Mouse (Mus musculus) forebrain, embryonic 12.5 days (tissue): Measurements from ENCODE around the gene Sec24c. TPM values are rescaled to one million over a fixed set of nuclear protein-coding genes. Genes with fewer than 3 reads are reported as not detected.

Source experiments
- ATAC-seq: fragments of 200-750 bp; cut with Nextera tagmentation; 2 replicates; pipeline ENCODE4 v1.8.0; 2017; ENCODE audit warnings: moderate TSS enrichment; ENCODE audit not compliant: low FRiP score
- H3K27ac ChIP-seq: fragments of 300-500 bp; sonication (generic); 2 replicates; pipeline ENCODE4 v1.5.1; 2016; ENCODE audit warnings: mild to moderate bottlenecking
- H3K27me3 ChIP-seq: fragments of 300-500 bp; sonication (generic); 2 replicates; pipeline ENCODE4 v1.6.1; 2016; ENCODE audit warnings: mild to moderate bottlenecking
- H3K36me3 ChIP-seq: fragments of 300-500 bp; sonication (generic); replicated peaks from 2 replicates; pipeline ENCODE4 v1.6.1; 2016; ENCODE audit warnings: mild to moderate bottlenecking
- H3K4me1 ChIP-seq: fragments of 300-500 bp; sonication (generic); 2 replicates; pipeline ENCODE4 v1.6.1; 2016
- H3K4me2 ChIP-seq: fragments of 300-500 bp; sonication (generic); 2 replicates; pipeline ENCODE4 v1.6.1; 2016; ENCODE audit warnings: mild to moderate bottlenecking, moderate library complexity
- H3K4me3 ChIP-seq: fragments of 300-500 bp; sonication (generic); replicated peaks from 2 replicates; pipeline ENCODE4 v1.5.1; 2016; ENCODE audit warnings: mild to moderate bottlenecking
- H3K9ac ChIP-seq: fragments of 300-500 bp; sonication (generic); 2 replicates; pipeline ENCODE4 v1.6.1; 2016; ENCODE audit warnings: mild to moderate bottlenecking
- H3K9me3 ChIP-seq: fragments of 300-500 bp; sonication (generic); 2 replicates; pipeline ENCODE4 v1.6.1; 2016
- WGBS: fragments of 180-500 bp; shearing (Covaris S2); methylation state at CpG from one replicate; pipeline ENCODE4 v1.1.7; 2016; 5-methylcytosine and 5-hydroxymethylcytosine counted together
- polyA plus RNA-seq: library from polyadenylated mRNA; unstranded; fragments of >200 nt; fragmentation: Nextera tagmentation; extraction: Ambion mirVana; gene quantifications from 2 replicates; pipeline ENCODE4 v1.2.1, GENCODE M21; 2016

Gene Sec24c
- polyA plus RNA-seq, 1 experiment from 2014 or later: 87.6 TPM

DNA sequence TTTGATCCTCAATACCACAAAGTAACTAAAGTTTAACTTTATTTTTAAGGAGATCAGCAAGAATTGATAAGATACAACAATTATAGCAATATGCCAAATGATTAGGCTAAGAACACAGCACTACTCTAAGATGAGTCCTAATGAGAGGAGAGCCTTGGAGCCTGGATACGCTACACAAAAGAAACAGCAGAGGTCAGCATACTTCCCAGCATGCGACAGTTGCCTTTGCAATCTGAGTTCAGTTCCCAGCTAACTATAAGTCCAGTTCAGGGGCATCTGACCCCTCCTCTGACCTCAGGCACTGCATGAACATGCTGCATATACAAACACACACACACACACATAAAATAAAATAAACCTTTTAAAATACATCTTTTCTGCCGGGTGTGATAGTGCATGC lies 28.6 kb upstream of the Sec24c start:
- no peak overlapping the region for H3K9ac ChIP-seq
- WGBS: 31% methylated on average over 3 of the region's 3 CpGs
- H3K36me3 ChIP-seq: no peaks in the 10 kb centered on the region
- no peak for ATAC-seq
- no peak overlapping the region for H3K4me3 ChIP-seq
- H3K9me3 ChIP-seq: no peaks in the 10 kb centered on the region
- no peak overlapping the region for H3K27ac ChIP-seq
- H3K4me1 ChIP-seq: peaks cover 9% of the 10 kb centered on the region
- H3K27me3 ChIP-seq: no peaks in the 10 kb centered on the region
- no peak overlapping the region for H3K4me2 ChIP-seq

DNA sequence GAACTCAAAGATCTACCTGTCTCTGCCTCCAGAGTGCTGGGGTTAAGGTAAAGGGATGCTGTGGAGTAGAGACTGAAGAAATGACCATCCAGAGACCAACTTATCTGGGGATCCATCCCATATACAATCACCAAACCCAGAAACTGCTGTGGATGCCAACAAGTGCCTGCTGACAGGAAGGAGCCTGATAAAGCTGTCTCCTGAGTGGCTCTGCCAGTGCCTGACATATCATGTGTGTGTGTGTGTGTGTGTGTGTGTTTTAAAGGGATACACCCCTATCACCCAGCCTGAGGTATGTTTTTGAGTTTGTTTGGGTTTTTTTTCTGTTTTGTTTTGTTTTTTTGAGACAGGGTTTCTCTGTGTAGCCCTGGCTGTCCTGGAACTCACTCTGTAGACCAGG lies 27.7 kb upstream of the Sec24c start:
- ATAC-seq: no peak
- H3K9me3 ChIP-seq: no peaks in the 10 kb centered on the region
- no peak overlapping the region for H3K9ac ChIP-seq
- peaks cover 8% of the 10 kb centered on the region for H3K4me1 ChIP-seq
- H3K36me3 ChIP-seq: no peaks in the 10 kb centered on the region
- no peaks in the 10 kb centered on the region for H3K27me3 ChIP-seq
- no peak overlapping the region for H3K4me2 ChIP-seq
- no peak overlapping the region for H3K27ac ChIP-seq
- H3K4me3 ChIP-seq: no peak overlapping the region

DNA sequence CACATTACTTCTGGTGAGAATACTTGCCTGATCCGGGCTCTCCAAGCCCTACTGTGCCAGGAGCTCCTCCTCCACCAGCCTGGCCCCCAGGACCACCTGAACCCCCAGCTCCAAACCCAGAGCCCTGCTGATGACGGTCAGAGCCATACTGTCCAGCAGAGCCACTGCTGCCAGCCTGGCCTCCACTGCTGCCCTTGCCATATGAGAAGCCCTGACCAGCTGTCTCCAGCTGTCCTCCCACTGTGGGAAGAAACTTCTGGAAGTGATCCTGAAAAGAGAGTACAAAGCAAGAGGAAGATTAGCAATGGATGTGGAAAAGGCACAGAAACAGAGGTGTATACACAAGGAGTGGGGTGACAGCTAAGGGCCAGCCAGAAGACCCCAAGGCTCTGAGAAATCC lies 23.1 kb upstream of the Sec24c start:
- Histone ChIP-seq H3K4me3 (no peak overlapping the region), H3K9ac (no peak overlapping the region), H3K9me3 (no peaks in the 10 kb centered on the region), H3K27me3 (no peaks in the 10 kb centered on the region), H3K36me3 (no peaks in the 10 kb centered on the region), H3K4me2 (no peak overlapping the region), H3K27ac (no peak overlapping the region), H3K4me1 (no peaks in the 10 kb centered on the region)
- ATAC-seq: no peak
- WGBS: 62% methylated on average over 2 of the region's 2 CpGs

DNA sequence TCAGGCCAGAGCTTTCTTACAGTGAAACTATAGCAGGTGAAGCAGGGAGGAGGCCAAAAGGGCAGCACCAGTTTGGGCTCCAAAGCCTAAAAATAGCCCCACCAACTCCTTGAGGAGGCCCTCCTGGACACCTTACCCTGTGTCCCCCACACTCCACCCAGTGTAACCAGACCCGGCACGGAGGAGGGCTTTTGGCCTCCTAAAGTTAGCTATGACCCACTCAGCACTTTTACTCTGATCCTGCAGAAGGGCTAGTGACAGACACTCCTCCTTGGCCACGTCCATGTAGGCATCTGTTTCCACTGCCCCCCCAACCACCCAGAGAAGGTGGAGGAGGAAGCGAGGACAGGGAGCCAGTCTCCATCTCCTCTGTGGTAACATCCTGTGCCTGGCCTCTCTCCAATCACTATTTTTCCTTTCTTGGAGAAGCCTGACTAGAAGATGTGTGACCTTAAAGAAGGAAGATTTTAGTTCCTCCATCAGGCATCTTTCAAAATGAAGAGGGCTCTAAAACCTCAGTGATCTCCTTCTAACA lies 22.3 kb upstream of the Sec24c start:
- no peak overlapping the region for H3K4me3 ChIP-seq
- no peaks in the 10 kb centered on the region for H3K4me1 ChIP-seq
- ATAC-seq: no peak
- H3K36me3 ChIP-seq: no peaks in the 10 kb centered on the region
- H3K27me3 ChIP-seq: 0 out of 2 replicates have a peak, but pooled peaks cover 5% of the 10 kb centered on the region
- no peak overlapping the region for H3K9ac ChIP-seq
- no peaks in the 10 kb centered on the region for H3K9me3 ChIP-seq
- WGBS: 74% methylated on average over 4 of the region's 4 CpGs
- no peak overlapping the region for H3K27ac ChIP-seq
- H3K4me2 ChIP-seq: no peak overlapping the region

DNA sequence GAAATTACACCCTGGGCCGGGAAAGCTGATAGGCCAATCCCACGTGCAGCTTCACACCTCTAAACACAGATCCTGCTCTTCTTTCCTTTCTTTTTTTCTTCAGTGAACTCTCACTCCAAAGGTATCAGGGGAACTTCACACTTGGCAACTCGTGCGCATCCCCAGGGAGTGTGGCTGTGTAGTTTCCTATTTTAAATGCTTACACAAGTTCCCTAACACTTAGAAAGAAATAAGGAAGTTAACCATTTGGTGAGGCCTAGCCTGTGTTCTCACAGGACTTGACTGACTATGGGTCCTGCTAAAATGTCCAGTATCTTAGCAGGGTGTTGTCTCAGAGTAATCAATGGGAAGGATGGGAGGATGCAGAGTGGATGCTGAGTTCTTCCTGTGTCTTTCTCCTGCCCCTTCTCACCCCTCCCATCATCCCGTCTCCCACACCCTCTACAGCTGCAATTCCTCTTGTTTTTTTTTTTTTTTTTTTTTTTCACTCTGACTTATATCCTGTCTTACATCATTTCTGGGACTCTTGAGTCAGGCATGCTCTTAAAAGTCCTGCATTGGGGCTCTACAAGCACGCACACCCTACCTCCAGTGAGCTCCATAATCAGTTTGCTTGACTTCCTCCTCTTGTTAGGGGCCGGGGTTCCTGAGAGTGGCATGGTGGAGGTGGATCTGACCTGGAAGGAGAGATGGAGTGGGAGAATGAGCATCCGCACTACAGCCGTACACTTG lies 19.3 kb upstream of the Sec24c start:
- WGBS: 82% methylated on average over 9 of the region's 9 CpGs
- Histone ChIP-seq H3K27me3 (peaks cover 9% of the 10 kb centered on the region; the same call in 1 of the 2 replicates), H3K4me1 (no peaks in the 10 kb centered on the region), H3K4me3 (no peak overlapping the region), H3K36me3 (no peaks in the 10 kb centered on the region), H3K27ac (no peak overlapping the region), H3K9ac (no peak overlapping the region), H3K9me3 (no peaks in the 10 kb centered on the region), H3K4me2 (no peak overlapping the region)
- ATAC-seq: no peak

DNA sequence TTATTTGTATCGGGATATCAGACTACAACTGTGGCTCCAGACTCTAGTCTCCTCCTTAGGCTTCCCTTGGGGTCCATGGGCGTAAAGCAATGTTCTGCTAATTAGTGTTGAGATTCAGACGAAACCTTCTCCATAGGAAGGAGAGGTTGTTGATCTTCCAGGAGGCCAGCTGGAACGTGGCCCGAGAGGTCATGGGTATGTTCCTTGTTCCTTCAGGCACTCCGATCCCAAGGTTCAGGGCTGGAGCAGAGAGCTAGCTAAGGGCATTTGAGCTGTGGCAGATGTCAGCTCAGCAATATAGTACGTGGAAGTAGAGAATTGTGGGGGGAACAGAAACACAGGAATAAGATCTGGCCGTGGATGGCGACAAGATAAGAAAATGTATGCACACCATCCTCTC lies 18.4 kb upstream of the Sec24c start:
- 80% methylated on average over 9 of the region's 9 CpGs for WGBS
- Histone ChIP-seq H3K4me3 (no peak overlapping the region), H3K9me3 (no peaks in the 10 kb centered on the region), H3K27ac (no peak overlapping the region), H3K36me3 (no peaks in the 10 kb centered on the region), H3K4me1 (no peaks in the 10 kb centered on the region), H3K27me3 (peaks cover 9% of the 10 kb centered on the region; the same call in 1 of the 2 replicates), H3K4me2 (no peak overlapping the region), H3K9ac (no peak overlapping the region)
- ATAC-seq: no peak

DNA sequence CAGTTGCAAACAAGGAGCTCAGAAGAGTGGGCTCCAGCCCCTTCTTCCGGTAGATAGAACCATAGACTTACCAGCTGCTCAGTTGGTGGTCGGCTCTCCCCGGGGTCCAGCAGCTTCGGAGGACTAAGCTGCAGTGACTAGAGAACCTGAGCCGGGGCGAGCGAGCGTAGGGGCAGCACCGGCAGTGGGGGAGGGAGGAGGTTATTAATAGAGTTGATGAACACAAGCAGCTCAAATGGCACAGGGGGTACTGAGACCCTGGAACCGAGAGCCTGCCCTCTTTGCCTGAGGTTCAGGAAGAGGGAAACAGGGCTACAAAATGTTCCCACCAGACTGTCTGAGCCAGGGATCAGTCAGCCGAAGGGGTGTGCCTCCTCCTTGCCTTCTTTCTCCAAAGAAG lies 17.7 kb upstream of the Sec24c start, which contains the start of gene Myoz1:
TSS of gene Myoz1 (minus strand) at position 180 of the 400 bp plus-strand sequence.
- Histone ChIP-seq H3K27me3 (peaks cover 9% of the 10 kb centered on the region; the same call in 1 of the 2 replicates), H3K4me3 (no peak within 1 kb of the TSS), H3K9ac (no peak within 1 kb of the TSS), H3K27ac (no peak within 1 kb of the TSS), H3K4me2 (no peak within 1 kb of the TSS), H3K4me1 (peaks cover under 1% of the 10 kb centered on the region; the same call in 1 of the 2 replicates), H3K9me3 (no peaks in the 10 kb centered on the region), H3K36me3 (no peaks in the 10 kb centered on the region)
- no peak for ATAC-seq
- 38% methylated on average over 11 of the region's 11 CpGs for whole genome bisulfite sequencing

DNA sequence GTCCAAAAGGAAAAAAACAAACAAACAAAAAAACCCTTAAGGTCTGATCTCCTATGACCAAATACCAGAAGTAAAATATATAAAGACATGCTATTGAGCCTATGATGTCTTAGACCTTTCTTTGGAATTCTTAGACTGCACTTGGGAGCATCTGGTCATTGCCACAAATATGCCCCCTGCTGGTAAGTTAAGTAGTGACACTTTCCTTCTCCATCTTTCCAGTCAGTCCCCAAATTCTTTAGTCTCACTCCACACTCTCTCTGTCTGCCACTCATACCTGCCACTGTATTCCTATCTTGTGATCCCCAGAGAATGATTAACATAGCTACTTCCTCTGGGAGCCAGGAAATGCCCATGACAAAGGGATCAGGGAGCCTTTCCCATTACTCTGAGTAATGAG lies 15.8 kb upstream of the Sec24c start:
- Histone ChIP-seq H3K4me3 (no peak overlapping the region), H3K36me3 (no peaks in the 10 kb centered on the region), H3K9ac (no peak overlapping the region), H3K4me1 (peaks cover 13% of the 10 kb centered on the region), H3K9me3 (no peaks in the 10 kb centered on the region), H3K27ac (no peak overlapping the region), H3K27me3 (peaks cover 24% of the 10 kb centered on the region), H3K4me2 (no peak overlapping the region)
- no peak for ATAC-seq

DNA sequence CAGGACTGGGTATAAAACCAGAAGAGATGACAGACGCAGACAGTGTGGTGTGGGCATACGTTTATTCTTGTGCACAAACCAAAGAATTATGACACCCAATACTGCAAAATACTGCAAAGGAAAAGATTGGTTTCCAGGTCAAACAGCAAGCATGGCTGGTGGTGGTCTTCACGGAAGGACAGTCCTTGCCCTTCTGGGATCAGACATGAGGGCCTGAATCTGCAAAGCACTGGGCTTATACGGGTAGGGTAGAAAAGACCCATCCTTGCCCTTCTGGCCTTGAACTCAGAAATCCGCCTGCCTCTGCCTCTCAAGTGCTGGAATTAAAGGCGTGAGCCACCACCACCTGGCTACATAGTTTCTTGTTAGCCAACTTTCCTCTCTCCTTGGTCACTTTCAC lies 15.2 kb upstream of the Sec24c start:
- Histone ChIP-seq H3K27ac (no peak overlapping the region), H3K9ac (no peak overlapping the region), H3K4me2 (no peak overlapping the region), H3K4me1 (peaks cover 13% of the 10 kb centered on the region), H3K9me3 (no peaks in the 10 kb centered on the region), H3K36me3 (no peaks in the 10 kb centered on the region), H3K4me3 (no peak overlapping the region), H3K27me3 (peaks cover 29% of the 10 kb centered on the region)
- WGBS: 85% methylated on average over 6 of the region's 6 CpGs
- ATAC-seq: no peak

DNA sequence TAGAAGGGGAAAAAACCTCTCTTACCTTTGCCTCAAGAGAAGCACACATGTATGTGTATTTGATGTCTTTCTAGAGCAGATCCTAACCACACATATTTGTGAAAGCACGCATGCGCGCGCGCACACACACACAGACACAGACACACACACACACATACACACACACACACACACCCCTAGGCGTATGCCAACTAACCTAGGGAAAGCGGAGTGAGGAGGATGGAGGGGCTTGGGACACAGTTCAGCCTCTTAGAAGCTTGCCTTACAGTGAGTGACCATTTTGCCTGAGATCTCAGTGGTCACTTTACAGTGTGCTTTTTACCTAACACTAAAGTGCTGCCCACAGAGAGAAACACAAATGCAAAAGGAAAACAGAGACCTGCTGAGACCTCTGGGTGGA lies 14.4 kb upstream of the Sec24c start:
- WGBS: 94% methylated on average over 7 of the region's 7 CpGs
- Histone ChIP-seq H3K9ac (no peak overlapping the region), H3K36me3 (no peaks in the 10 kb centered on the region), H3K27ac (no peak overlapping the region), H3K4me2 (no peak overlapping the region), H3K4me1 (peaks cover 13% of the 10 kb centered on the region), H3K9me3 (no peaks in the 10 kb centered on the region), H3K27me3 (peaks cover 29% of the 10 kb centered on the region), H3K4me3 (no peak overlapping the region)
- ATAC-seq: no peak

DNA sequence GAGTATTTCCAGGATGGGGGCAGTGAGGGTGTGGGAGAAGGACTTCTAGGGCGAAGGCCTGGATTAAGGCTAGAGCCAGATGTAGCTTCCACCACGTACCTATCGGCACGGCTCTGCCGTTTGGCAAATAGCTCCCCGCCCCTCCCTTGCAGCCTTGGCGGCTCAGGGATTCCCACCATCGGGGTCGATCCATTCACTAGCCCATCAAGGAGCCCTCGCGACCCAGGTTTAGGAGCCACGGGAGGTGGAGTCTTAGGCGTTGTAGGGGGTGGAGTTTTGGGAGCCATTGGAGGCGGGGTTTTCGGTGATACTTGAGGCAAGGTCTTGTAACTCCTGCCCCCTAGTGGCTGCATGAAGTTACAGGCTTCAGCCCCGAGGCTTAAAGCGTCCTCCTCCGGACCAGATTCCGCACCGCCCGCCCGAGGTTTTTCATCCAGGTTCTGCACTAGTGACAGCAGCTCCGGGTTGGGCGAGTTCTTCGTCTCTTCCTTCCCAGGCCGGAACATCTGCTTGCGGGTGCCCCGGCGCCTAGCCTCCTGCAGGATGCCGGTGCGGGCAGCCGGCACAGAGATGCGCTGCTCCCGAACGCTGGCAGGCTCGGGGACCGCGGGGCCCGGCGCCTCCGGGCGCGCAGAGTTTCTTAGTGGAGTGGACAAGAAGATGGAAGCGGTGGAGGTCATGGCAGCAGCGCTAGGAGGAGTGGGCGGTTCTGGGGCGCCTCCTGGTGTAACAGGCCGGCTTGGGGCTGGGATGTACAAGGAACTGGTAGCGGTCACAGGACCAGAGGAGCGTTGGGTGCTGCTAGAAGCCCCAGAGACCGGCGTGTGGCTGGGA lies 13.1 kb upstream of the Sec24c start:
- H3K4me1 ChIP-seq: peaks cover 13% of the 10 kb centered on the region
- peak; percentile 90 for ATAC-seq
- 2% methylated on average over 52 of the region's 52 CpGs for WGBS
- H3K27ac ChIP-seq: peak overlapping the region; percentile 76
- H3K4me3 ChIP-seq: peak overlapping the region; percentile 55
- peak overlapping the region; percentile 87 for H3K4me2 ChIP-seq
- no peaks in the 10 kb centered on the region for H3K36me3 ChIP-seq
- peaks cover 35% of the 10 kb centered on the region for H3K27me3 ChIP-seq
- H3K9ac ChIP-seq: peak overlapping the region; percentile 73
- no peaks in the 10 kb centered on the region for H3K9me3 ChIP-seq

DNA sequence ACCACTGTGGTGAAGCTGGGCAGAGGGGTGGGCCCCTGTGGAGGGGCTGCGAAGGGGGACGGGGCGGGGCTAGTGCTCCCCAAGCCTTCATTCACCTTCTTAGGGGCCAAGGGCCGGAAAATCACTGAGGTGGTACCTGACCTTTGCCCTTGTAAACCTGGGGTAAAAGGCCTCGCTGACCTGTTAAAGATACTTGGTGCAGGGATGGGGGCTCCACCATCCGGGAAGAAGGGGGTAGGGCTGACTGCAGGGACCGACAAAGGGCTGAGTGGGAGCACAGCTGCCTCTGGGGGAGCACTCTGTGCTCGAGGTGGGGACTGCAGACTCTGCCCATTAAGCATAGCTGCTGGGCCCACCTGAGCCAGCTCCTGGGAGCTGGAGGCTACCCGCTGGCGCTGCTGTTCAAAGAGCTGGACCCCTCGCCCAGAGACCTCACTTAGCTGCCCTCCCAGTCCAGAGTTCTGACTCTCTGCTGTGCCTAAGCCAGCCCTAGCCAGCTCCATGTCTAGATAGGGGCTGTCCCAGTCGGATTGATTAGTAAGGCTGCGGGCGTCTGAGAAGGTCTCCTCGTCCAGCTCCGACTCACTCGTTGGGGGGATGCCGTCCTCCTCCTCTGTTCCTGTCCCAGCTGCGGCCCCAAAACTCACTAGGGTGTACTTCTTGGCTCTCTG lies 12.3 kb upstream of the Sec24c start:
- WGBS: 12% methylated on average over 19 of the region's 19 CpGs
- Histone ChIP-seq H3K27ac (peak overlapping the region; percentile 76), H3K9me3 (no peaks in the 10 kb centered on the region), H3K9ac (peak overlapping the region; percentile 73), H3K4me1 (peaks cover 13% of the 10 kb centered on the region), H3K27me3 (peaks cover 35% of the 10 kb centered on the region), H3K36me3 (no peaks in the 10 kb centered on the region), H3K4me3 (peak overlapping the region; percentile 55), H3K4me2 (peak overlapping the region; percentile 87)
- ATAC-seq: peak; percentile 51
